Mouse (Mus musculus) frontal cortex, adult 2 months (tissue): ENCODE results near the gene Slc16a10. TPM values are rescaled to one million over a fixed set of nuclear protein-coding genes. Genes with fewer than 3 reads are reported as not detected.

Experiments used
- DNase-seq, 2 experiments: peaks; one replicate each; pipeline ENCODE4 v3.0.0; 2022; ENCODE audit warnings: low spot score in 1 of 2; ENCODE audit errors: extremely low spot score in 1 of 2
- polyA plus RNA-seq: library from polyadenylated mRNA; depleted of rRNA; stranded (reverse); fragments of >200 nt; gene quantifications from 2 replicates; pipeline ENCODE4 v1.2.3, GENCODE M21; 2012; rRNA removed

Slc16a10 gene
- polyA plus RNA-seq: 2.6 and 3.0 TPM in 2 replicates

DNA sequence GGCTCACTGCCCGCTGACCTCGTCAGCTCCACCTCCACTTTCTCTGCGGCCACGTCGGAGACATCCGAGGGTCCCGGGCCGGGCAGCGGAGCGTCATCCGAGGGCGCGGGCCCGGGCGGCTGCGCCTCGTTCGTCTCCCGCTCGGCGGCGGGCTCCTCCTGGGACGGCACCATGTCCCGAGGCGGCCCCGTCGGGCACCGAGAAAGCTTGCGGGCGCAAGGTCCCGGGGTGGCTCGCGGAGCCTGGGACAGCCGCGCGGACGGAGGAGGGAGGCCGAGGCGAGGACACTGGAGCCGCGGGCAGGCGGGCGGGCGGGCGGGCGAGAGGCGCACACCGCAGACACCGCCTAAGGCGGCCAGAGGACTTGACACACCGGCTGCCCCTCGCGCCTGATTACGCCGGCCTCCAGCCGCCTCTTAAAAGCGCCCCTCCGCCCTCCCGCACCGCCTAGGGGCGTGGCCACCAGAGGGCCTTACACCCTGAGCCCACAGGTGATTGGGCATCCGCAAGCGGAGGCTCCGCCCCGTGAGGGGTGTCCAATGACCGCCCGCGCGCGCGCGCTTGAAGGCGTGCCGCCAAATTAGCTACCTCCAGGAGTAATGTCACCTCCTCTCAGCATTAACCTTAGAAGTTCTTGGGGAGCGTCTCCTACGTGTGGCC is at the start of gene Slc16a10:
Slc16a10 (minus strand) TSS at position 395 of the 660 bp plus-strand sequence.
- DNase-seq: peak; percentile 87 to 92

GRCm38 (mm10) chr10:40191338-40191979 is 49.4 kb upstream of the Slc16a10 start:
- no peak for DNase-seq

DNA sequence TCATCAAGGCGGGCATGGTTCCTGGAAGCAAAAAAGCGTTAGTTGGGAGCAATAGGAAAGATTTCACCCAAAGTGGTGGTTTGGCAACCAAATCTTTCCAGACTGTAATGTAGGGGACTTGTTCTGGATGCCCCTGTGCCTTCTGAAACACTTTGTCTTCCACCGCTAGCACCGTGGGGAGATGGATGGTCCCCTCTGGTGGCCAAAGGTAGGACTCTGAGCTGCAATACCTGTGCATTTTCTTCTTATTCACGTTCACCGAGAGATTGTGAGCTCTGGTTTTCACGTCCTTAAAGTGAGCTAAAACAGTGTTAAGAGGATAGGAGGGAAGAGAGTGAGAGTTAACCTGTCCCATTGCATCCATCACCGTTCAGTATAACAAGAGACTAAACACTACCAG is 48.8 kb upstream of the Slc16a10 start:
- no peak for DNase-seq

- DNase-seq: no peak
Measured at GRCm38 (mm10) chr10:40189689-40190088, 47.6 kb upstream of the Slc16a10 start.

DNA sequence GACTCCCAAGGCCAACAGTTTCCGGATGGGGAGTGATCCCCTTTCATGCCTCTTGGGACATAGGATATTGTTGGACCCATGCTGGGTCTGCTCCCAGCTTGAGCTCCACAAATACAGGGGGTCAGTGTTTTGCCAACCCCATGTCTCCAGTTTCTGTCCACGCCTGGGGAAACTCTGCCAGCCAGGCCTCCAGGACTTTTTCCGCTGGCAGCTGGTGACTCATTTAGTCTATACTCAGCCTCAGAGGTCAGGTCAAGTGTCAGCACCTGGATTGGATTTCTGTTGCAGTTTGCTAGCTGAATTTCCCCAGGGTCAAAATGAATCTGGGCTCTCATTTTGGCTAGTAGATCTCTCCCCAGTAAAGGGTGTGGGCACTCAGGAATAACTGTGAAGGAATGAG is 46.8 kb upstream of the Slc16a10 start:
- no peak for DNase-seq

GRCm38 (mm10) chr10:40185956-40186355 is 43.9 kb upstream of the Slc16a10 start:
- no peak for DNase-seq

GRCm38 (mm10) chr10:40180011-40180410 is 38.0 kb upstream of the Slc16a10 start:
- no peak for DNase-seq

DNA sequence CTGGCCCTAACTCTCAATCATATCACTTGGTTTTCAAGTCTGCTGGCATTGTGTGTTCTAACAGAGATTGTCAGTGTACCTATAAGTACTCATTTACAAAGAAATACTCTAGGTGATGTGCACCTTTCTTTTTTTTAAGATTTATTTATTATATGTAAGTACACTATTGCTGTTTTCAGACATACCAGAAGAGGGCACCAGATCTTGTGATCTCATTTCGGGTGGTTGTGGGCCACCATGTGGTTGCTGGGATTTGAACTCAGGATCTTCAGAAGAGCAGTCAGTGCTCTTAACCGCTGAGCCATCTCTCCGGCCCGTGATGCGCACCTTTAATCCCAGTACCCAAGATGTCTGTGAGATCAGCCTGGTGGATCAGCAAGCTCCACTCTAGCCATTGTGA is 37.1 kb upstream of the Slc16a10 start:
- no peak for DNase-seq

DNA sequence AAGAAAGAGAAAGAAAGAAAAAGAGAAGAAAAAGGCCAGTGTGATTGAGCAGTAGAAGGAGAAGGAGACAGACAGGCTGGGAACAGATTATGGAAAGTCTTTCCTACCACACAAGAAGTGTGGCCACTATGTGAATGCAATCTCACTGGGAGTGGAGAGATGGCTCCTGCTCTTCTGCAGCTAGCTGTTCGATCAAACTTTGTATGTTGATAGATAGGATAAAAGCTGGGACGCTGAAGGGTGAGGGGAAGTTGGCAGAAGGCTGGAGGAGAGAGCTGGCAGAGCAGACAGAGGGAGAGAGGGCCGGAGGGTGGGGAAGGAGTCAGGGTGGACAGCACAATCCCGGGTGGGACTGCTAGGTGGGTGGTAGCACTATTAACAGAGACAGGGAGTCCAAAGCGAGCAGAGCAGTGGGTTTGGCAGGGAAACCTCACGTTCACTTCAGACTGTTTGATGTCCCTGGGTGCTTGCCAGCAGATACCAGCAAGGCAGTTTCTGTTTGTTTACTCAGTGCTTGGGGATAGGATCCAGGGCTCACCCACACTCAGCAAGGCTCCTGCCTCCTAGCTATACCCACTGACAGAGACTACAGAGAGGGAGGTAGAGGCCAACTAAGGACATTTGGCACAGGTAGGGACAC is 35.4 kb upstream of the Slc16a10 start:
- DNase-seq: no peak

DNA sequence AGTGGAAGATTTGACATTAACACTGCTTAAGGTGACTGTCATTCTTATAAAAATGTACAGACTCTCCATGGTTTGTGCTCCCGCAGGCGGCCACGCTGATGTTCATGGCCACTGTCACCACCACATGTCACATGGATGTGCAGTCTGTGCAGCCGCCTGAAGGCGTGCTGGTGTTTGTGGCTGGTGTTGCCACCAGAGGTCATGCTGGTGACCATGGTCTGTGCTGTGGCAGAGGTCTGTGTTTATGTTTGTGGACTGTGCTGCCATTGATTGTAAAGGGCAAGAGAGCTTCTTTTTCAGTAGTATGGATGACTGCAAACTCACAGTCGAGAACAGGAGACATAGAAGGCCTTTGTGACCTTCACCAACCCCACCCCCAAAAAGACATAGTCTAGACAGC is 30.1 kb upstream of the Slc16a10 start:
- no peak for DNase-seq

- no peak for DNase-seq
Measured at GRCm38 (mm10) chr10:40171211-40171610, 29.2 kb upstream of the Slc16a10 start.

- DNase-seq: no peak
Measured at GRCm38 (mm10) chr10:40170141-40170558, 28.1 kb upstream of the Slc16a10 start.

DNA sequence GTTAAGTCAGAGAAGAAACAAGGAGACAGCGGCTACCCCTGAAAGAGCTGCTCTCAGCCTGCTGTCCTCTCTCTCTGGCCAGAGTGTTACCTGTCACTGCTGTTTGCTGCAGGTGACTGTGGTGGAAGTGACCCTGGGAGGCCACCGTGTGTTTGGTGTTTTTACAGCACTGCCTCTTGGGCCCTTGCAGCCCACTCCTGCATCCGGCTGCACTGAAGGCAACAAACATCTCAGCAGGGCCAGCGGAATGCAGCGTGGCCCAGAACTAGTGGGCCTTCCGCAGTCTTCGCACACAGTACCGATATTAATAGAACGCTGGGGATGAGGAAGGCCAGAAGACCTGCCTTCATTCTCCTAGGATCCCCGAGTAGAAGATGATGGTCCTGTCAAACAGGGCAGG is 27.5 kb upstream of the Slc16a10 start:
- no peak for DNase-seq

DNA sequence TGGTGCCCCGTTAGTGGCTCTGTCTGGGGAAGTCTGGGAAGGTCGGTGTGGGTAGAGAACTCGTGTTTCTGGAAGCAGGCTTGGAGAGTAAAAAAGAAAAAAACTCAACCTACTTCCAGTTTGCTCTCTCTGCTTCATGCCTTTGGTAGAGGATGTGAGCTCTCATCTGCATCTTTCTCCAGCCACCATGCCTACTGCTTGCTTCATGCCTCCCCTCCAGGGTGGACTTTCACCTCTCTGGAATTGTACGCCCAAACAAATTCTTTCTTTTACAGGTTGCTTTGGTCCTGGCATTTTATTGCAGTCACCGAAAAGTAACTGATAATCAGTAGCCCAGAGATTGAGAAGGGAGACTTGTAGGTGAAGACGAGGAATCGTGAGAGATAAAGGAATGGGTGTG is 27.0 kb upstream of the Slc16a10 start:
- DNase-seq: no peak

DNA sequence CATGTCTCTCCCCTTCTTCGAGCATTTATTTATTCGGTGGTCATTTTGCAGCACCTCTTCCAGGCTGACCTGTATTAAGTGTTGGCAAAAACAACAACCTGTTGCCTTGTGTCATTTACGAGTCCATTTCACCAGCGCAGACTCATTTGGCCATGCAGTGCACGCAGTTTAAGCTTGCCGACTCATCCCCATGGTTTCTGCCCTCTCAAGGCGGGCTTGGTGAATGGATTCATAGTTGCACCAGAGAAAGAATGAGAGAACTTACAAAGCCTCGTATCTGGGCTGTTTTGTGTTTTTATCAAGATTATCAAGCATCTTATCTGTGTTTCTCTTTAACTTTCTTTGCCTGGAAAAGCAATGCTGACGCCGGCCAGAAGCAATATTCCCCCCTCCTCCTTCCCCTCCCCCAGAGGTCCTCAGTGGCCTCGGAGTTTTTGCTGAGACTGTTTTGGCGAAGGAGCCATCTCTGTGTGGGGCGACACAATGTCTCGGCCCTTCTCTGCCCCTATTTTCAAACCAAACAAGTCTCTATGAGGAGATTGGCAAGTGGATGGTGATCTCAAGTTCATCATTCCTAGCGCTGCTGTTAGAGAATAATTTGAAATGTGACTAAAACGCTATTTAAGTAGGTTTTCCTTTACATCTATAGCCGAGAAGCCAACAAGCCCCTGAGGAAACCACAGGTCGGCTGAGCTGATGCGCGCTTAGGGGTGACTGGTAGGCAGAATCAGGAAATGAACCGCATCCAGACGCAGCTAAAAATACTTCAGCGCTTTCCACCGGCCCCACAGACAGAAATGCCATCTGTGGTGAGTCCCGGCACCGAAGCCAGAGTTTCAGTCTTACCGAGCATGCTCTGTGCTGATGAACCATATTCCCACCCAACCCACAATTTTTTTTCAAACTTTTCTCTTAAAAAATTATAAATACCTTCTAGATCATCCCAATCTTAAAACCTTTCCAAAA is 22.6 kb upstream of the Slc16a10 start:
- DNase-seq: peak; percentile 35 to 78

DNA sequence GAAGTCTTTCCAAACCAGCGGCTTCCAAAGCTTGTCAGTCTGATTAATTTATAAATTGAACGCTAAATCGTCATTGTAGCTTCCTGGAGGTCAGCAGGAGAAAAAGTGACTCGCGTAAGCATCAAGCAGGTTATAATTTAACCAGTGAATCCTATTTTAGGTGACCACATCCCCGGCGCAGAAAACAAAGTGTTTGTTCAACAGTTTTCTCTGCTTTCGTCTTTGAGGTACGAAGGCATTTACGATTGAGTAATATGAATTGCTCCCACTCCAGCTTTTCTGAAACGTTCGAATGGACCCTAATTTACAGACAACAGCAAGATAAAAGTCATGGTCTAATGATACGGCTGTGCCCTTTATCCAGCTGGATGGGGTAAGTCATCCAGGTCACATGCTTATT is 21.9 kb upstream of the Slc16a10 start:
- DNase-seq: no peak

DNA sequence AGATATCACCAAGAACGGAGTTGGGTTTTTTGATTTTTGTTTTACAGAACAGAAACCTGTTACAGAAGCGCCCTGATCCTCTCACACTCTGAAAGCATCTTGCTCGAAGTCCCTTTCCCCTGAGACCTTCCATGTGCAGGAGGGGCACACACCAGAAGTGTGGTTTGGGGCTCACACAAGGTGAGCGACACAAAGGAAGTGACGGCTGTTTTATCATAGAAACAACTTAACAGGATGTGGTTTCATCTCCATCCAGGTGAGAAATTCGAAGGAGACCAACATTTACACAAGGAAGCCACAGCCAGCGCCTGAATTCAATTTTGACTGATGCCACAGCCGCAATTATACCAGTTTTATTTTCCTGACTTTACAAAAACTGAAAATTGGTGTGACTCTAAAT is 21.3 kb upstream of the Slc16a10 start:
- no peak for DNase-seq

DNA sequence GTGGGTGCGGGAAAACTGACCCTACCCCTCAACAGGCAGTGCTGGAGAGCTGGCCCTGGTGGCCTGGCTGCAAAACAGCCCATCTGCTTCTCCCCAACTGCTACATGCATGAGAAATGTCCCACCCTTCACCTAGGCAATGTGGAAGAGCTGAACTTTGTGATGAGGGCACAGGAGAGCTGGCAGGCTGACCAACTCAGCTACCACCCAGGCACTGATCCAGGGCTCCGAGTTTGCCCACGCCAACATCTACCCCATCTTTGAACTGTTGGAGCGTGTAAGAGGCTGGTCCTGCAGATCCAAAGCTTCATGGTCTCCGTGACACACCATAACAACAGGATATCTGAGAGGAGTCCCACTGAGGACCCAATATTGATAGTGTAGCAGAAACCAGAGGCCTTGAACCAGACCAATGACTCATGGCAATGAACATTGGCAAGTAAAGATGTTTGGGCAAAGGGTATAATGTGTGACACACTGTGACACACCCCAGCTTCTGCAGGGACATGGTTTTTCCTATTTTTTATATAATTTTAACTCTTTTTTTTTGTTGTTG is 19.7 kb upstream of the Slc16a10 start:
- DNase-seq: no peak

- DNase-seq: no peak
Measured at GRCm38 (mm10) chr10:40161236-40161635, 19.2 kb upstream of the Slc16a10 start.

DNA sequence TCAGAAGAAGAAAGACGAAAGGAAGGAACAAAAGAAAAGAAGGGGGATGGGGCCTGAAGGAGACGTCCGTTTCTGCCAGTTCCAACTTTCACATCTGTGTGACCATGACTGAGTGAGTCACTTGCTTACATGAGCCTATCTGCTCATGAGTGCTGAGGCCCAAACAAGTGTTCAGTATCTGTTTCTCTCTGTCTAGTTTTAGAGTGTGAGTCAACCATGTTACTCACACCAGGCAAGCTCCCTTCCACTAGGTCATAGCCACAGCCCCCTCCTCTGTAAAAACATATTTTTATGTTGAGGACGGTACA is 10.4 kb upstream of the Slc16a10 start:
- no peak for DNase-seq
